Mouse (Mus musculus): ENCODE results near the gene Itga5. TPM values are rescaled to one million over a fixed set of nuclear protein-coding genes. Genes with fewer than 3 reads are reported as not detected.

Gene Itga5
- total and polyA plus RNA-seq, 2 experiments from 2014 or later, result 3.8 to 6.8 TPM

- no peak overlapping the region for H3K4me2 ChIP-seq (ENCODE audit: low read depth, low read length, poor library complexity, severe bottlenecking)
- H3K36me3 ChIP-seq (ENCODE audit: insufficient read depth, low read length), result no peaks in the 10 kb centered on the region
- DNase-seq (ENCODE audit: low spot score), result no peak
- TF ChIP-seq CTCF (IDR thresholded peaks at IDR 0.05), result no peak
- no peak overlapping the region for H3K4me3 ChIP-seq (ENCODE audit: low read depth, low read length)
- no peak overlapping the region for H3K27ac ChIP-seq (ENCODE audit: low read depth, low read length)
- no peaks in the 10 kb centered on the region; the same call in 1 of the 2 replicates for H3K4me1 ChIP-seq (ENCODE audit: insufficient read depth, low read length)
- H3K9me3 ChIP-seq (ENCODE audit: low read length), result no peaks in the 10 kb centered on the region
- H3K27me3 ChIP-seq (ENCODE audit: insufficient read depth, low read length), result no peaks in the 10 kb centered on the region
- no peak overlapping the region for H3K9ac ChIP-seq (replicated peaks; ENCODE audit: low read length, poor library complexity, severe bottlenecking)
- WGBS, result 91% methylated on average over 6 of the region's 6 CpGs
- ATAC-seq (ENCODE audit: low FRiP score), result no peak
These were observed 20.8 kb downstream of the Itga5 start for GRCm38 (mm10) chr15:103345789-103346188.

- Histone ChIP-seq H3K4me3 (ENCODE audit: low read depth, low read length) (no peak overlapping the region), H3K9me3 (ENCODE audit: low read length) (no peaks in the 10 kb centered on the region), H3K4me2 (ENCODE audit: low read depth, low read length, poor library complexity, severe bottlenecking) (no peak overlapping the region), H3K27ac (ENCODE audit: low read depth, low read length) (no peak overlapping the region), H3K9ac (replicated peaks; ENCODE audit: low read length, poor library complexity, severe bottlenecking) (no peak overlapping the region), H3K27me3 (ENCODE audit: insufficient read depth, low read length) (no peaks in the 10 kb centered on the region), H3K4me1 (ENCODE audit: insufficient read depth, low read length) (peaks cover 4% of the 10 kb centered on the region), H3K36me3 (ENCODE audit: insufficient read depth, low read length) (no peaks in the 10 kb centered on the region)
- TF ChIP-seq CTCF (IDR thresholded peaks at IDR 0.05), result peak; percentile 37
- no peak for ATAC-seq (ENCODE audit: low FRiP score)
- DNase-seq (ENCODE audit: low spot score), result no peak
These were observed 23.0 kb downstream of the Itga5 start for GRCm38 (mm10) chr15:103343556-103343955.

GRCm38 (mm10) chr15:103343008-103343407 lies 23.6 kb downstream of the Itga5 start:
- no peak overlapping the region for H3K4me2 ChIP-seq (ENCODE audit: low read depth, low read length, poor library complexity, severe bottlenecking)
- peaks cover 6% of the 10 kb centered on the region for H3K4me1 ChIP-seq (ENCODE audit: insufficient read depth, low read length)
- H3K9ac ChIP-seq (replicated peaks; ENCODE audit: low read length, poor library complexity, severe bottlenecking), result no peak overlapping the region
- H3K9me3 ChIP-seq (ENCODE audit: low read length), result no peaks in the 10 kb centered on the region
- no peak overlapping the region for H3K27ac ChIP-seq (ENCODE audit: low read depth, low read length)
- no peak overlapping the region for H3K4me3 ChIP-seq (ENCODE audit: low read depth, low read length)
- H3K36me3 ChIP-seq (ENCODE audit: insufficient read depth, low read length), result no peaks in the 10 kb centered on the region
- TF ChIP-seq CTCF (IDR thresholded peaks at IDR 0.05), result no peak
- H3K27me3 ChIP-seq (ENCODE audit: insufficient read depth, low read length), result no peaks in the 10 kb centered on the region
- DNase-seq (ENCODE audit: low spot score), result no peak
- ATAC-seq (ENCODE audit: low FRiP score), result no peak
- WGBS, result 75% methylated on average over 3 of the region's 3 CpGs

- peak; percentile 90 for TF ChIP-seq CTCF (IDR thresholded peaks at IDR 0.05)
- Histone ChIP-seq H3K27ac (ENCODE audit: low read depth, low read length) (no peak overlapping the region), H3K4me1 (ENCODE audit: insufficient read depth, low read length) (peaks cover 6% of the 10 kb centered on the region), H3K4me2 (ENCODE audit: low read depth, low read length, poor library complexity, severe bottlenecking) (no peak overlapping the region), H3K27me3 (ENCODE audit: insufficient read depth, low read length) (no peaks in the 10 kb centered on the region), H3K9me3 (ENCODE audit: low read length) (no peaks in the 10 kb centered on the region), H3K4me3 (ENCODE audit: low read depth, low read length) (no peak overlapping the region), H3K36me3 (ENCODE audit: insufficient read depth, low read length) (no peaks in the 10 kb centered on the region), H3K9ac (replicated peaks; ENCODE audit: low read length, poor library complexity, severe bottlenecking) (no peak overlapping the region)
- 13% methylated on average over 4 of the region's 4 CpGs for WGBS
- ATAC-seq (ENCODE audit: low FRiP score) (no peak), DNase-seq (ENCODE audit: low spot score) (peak; percentile 92)
These were observed 24.1 kb downstream of the Itga5 start for GRCm38 (mm10) chr15:103342415-103342814.

GRCm38 (mm10) chr15:103341547-103341946 lies 25.0 kb downstream of the Itga5 start:
- Histone ChIP-seq H3K27ac (ENCODE audit: low read depth, low read length) (no peak overlapping the region), H3K9me3 (ENCODE audit: low read length) (no peaks in the 10 kb centered on the region), H3K4me2 (ENCODE audit: low read depth, low read length, poor library complexity, severe bottlenecking) (peak overlapping the region; percentile 88), H3K36me3 (ENCODE audit: insufficient read depth, low read length) (no peaks in the 10 kb centered on the region), H3K9ac (replicated peaks; ENCODE audit: low read length, poor library complexity, severe bottlenecking) (no peak overlapping the region; the same call in 1 of the 2 replicates), H3K4me1 (ENCODE audit: insufficient read depth, low read length) (peaks cover 6% of the 10 kb centered on the region), H3K27me3 (ENCODE audit: insufficient read depth, low read length) (no peaks in the 10 kb centered on the region), H3K4me3 (ENCODE audit: low read depth, low read length) (0 out of 2 replicates have a peak overlapping the region, but pooled peaks have one; percentile 67)
- DNase-seq (ENCODE audit: low spot score) (no peak), ATAC-seq (ENCODE audit: low FRiP score) (no peak)
- 59% methylated on average over 8 of the region's 8 CpGs for WGBS
- TF ChIP-seq CTCF (IDR thresholded peaks at IDR 0.05), result no peak

GRCm38 (mm10) chr15:103340786-103341185 lies 25.8 kb downstream of the Itga5 start:
- H3K4me3 ChIP-seq (ENCODE audit: low read depth, low read length), result peak overlapping the region; percentile 67
- H3K36me3 ChIP-seq (ENCODE audit: insufficient read depth, low read length), result no peaks in the 10 kb centered on the region
- no peaks in the 10 kb centered on the region for H3K9me3 ChIP-seq (ENCODE audit: low read length)
- ATAC-seq (ENCODE audit: low FRiP score) (peak; percentile 38; the same call in 1 of the 2 replicates), DNase-seq (ENCODE audit: low spot score) (no peak)
- no peaks in the 10 kb centered on the region for H3K27me3 ChIP-seq (ENCODE audit: insufficient read depth, low read length)
- peak overlapping the region; percentile 65 for H3K27ac ChIP-seq (ENCODE audit: low read depth, low read length)
- H3K4me2 ChIP-seq (ENCODE audit: low read depth, low read length, poor library complexity, severe bottlenecking), result peak overlapping the region; percentile 88
- 19% methylated on average over 4 of the region's 4 CpGs for WGBS
- H3K9ac ChIP-seq (replicated peaks; ENCODE audit: low read length, poor library complexity, severe bottlenecking), result peak overlapping the region; percentile 87
- peak; percentile 71 for TF ChIP-seq CTCF (IDR thresholded peaks at IDR 0.05)
- peaks cover 6% of the 10 kb centered on the region for H3K4me1 ChIP-seq (ENCODE audit: insufficient read depth, low read length)
